Mouse (Mus musculus) stomach, postnatal 0 days (tissue): ENCODE measurements around the gene Midn.

Source experiments
- CTCF ChIP-seq: IDR thresholded peaks from 2 replicates; pipeline ENCODE4 v1.5.1; 2016; ENCODE audit warnings: antibody characterized with exemption, low read depth, mild to moderate bottlenecking, moderate library complexity
- EP300 ChIP-seq: optimal IDR thresholded peaks from 2 replicates; pipeline ENCODE3; 2016; ENCODE audit warnings: antibody characterized with exemption

GRCm38 (mm10) chr10:80105926-80106325 lies 42.1 kb upstream of the Midn start:
- TF ChIP-seq CTCF (no peak), EP300 (no peak)
